Mouse (Mus musculus): ENCODE results near the gene Ccdc8. TPM values are rescaled to one million over a fixed set of nuclear protein-coding genes. Genes with fewer than 3 reads are reported as not detected.

The Ccdc8 gene
- total and polyA plus RNA-seq, 2 experiments, result 0.35 to 0.46 TPM

GRCm38 (mm10) chr7:17017036-17017435 is 24.5 kb downstream of the Ccdc8 start:
- peaks cover 11% of the 10 kb centered on the region for H3K4me1 ChIP-seq (ENCODE audit: control insufficient read depth, insufficient read depth, low read length)
- H3K36me3 ChIP-seq (ENCODE audit: control insufficient read depth, insufficient read depth, low read length), result peaks cover 8% of the 10 kb centered on the region; the same call in 1 of the 2 replicates
- 0 out of 2 replicates have a peak overlapping the region, but pooled peaks have one; percentile 29 for H3K27ac ChIP-seq (replicated peaks; ENCODE audit: insufficient read depth, low read depth, low read length)
- H3K79me2 ChIP-seq (ENCODE audit: control insufficient read depth, insufficient read depth, low read length), result peaks cover 25% of the 10 kb centered on the region
- DNase-seq (ENCODE audit: extremely low read depth, low read depth, low spot score), result peak; percentile 97
- H3K9ac ChIP-seq (ENCODE audit: low read depth, low read length), result no peak overlapping the region
- H3K4me3 ChIP-seq (ENCODE audit: insufficient read depth, low read depth, low read length), result no peak overlapping the region
- TF ChIP-seq POLR2A (IDR thresholded peaks at IDR 0.05; ENCODE audit: extremely low read depth, insufficient read depth, low read length) (no peak), CTCF (IDR thresholded peaks at IDR 0.05; ENCODE audit: low read depth, low read length) (no peak)
- 27% methylated on average over 1 of the region's 1 CpGs for WGBS
- H3K27me3 ChIP-seq (ENCODE audit: control insufficient read depth, insufficient read depth, low read length), result no peaks in the 10 kb centered on the region

- Histone ChIP-seq H3K9ac (ENCODE audit: low read depth, low read length) (no peak overlapping the region), H3K79me2 (ENCODE audit: control insufficient read depth, insufficient read depth, low read length) (peaks cover 34% of the 10 kb centered on the region), H3K4me3 (ENCODE audit: insufficient read depth, low read depth, low read length) (no peak overlapping the region), H3K27me3 (ENCODE audit: control insufficient read depth, insufficient read depth, low read length) (no peaks in the 10 kb centered on the region), H3K4me1 (ENCODE audit: control insufficient read depth, insufficient read depth, low read length) (peaks cover 11% of the 10 kb centered on the region), H3K36me3 (ENCODE audit: control insufficient read depth, insufficient read depth, low read length) (peaks cover 8% of the 10 kb centered on the region; the same call in 1 of the 2 replicates), H3K27ac (replicated peaks; ENCODE audit: insufficient read depth, low read depth, low read length) (peak overlapping the region; percentile 7)
- DNase-seq (ENCODE audit: extremely low read depth, low read depth, low spot score), result no peak
- TF ChIP-seq POLR2A (IDR thresholded peaks at IDR 0.05; ENCODE audit: extremely low read depth, insufficient read depth, low read length), result no peak
- no peak for TF ChIP-seq CTCF (IDR thresholded peaks at IDR 0.05; ENCODE audit: low read depth, low read length)
- 41% methylated on average over 2 of the region's 2 CpGs for WGBS
Measured at GRCm38 (mm10) chr7:17017921-17018320, 25.4 kb downstream of the Ccdc8 start.

- 80% methylated on average over 7 of the region's 7 CpGs for WGBS
- peaks cover 23% of the 10 kb centered on the region for H3K4me1 ChIP-seq (ENCODE audit: control insufficient read depth, insufficient read depth, low read length)
- peaks cover 45% of the 10 kb centered on the region for H3K79me2 ChIP-seq (ENCODE audit: control insufficient read depth, insufficient read depth, low read length)
- TF ChIP-seq POLR2A (IDR thresholded peaks at IDR 0.05; ENCODE audit: extremely low read depth, insufficient read depth, low read length), result no peak
- no peak for TF ChIP-seq CTCF (IDR thresholded peaks at IDR 0.05; ENCODE audit: low read depth, low read length)
- no peak overlapping the region for H3K27ac ChIP-seq (replicated peaks; ENCODE audit: insufficient read depth, low read depth, low read length)
- H3K4me3 ChIP-seq (ENCODE audit: insufficient read depth, low read depth, low read length), result no peak overlapping the region
- no peaks in the 10 kb centered on the region for H3K27me3 ChIP-seq (ENCODE audit: control insufficient read depth, insufficient read depth, low read length)
- no peak overlapping the region for H3K9ac ChIP-seq (ENCODE audit: low read depth, low read length)
- no peak for DNase-seq (ENCODE audit: extremely low read depth, low read depth, low spot score)
- peaks cover 8% of the 10 kb centered on the region; the same call in 1 of the 2 replicates for H3K36me3 ChIP-seq (ENCODE audit: control insufficient read depth, insufficient read depth, low read length)
Measured at GRCm38 (mm10) chr7:17019426-17020166, 27.1 kb downstream of the Ccdc8 start.

GRCm38 (mm10) chr7:17022176-17022575 is 29.7 kb downstream of the Ccdc8 start:
- WGBS, result 97% methylated on average over 15 of the region's 15 CpGs
- no peaks in the 10 kb centered on the region for H3K27me3 ChIP-seq (ENCODE audit: control insufficient read depth, insufficient read depth, low read length)
- peaks cover 53% of the 10 kb centered on the region for H3K79me2 ChIP-seq (ENCODE audit: control insufficient read depth, insufficient read depth, low read length)
- no peak overlapping the region for H3K27ac ChIP-seq (replicated peaks; ENCODE audit: insufficient read depth, low read depth, low read length)
- TF ChIP-seq POLR2A (IDR thresholded peaks at IDR 0.05; ENCODE audit: extremely low read depth, insufficient read depth, low read length), result no peak
- no peak for TF ChIP-seq CTCF (IDR thresholded peaks at IDR 0.05; ENCODE audit: low read depth, low read length)
- 0 out of 2 replicates have a peak, but pooled peaks cover 1% of the 10 kb centered on the region for H3K36me3 ChIP-seq (ENCODE audit: control insufficient read depth, insufficient read depth, low read length)
- H3K4me3 ChIP-seq (ENCODE audit: insufficient read depth, low read depth, low read length), result no peak overlapping the region
- no peak for DNase-seq (ENCODE audit: extremely low read depth, low read depth, low spot score)
- peaks cover 37% of the 10 kb centered on the region for H3K4me1 ChIP-seq (ENCODE audit: control insufficient read depth, insufficient read depth, low read length)
- no peak overlapping the region for H3K9ac ChIP-seq (ENCODE audit: low read depth, low read length)

GRCm38 (mm10) chr7:17023701-17024100 is 31.2 kb downstream of the Ccdc8 start:
- peak; percentile 42 for DNase-seq (ENCODE audit: extremely low read depth, low read depth, low spot score)
- no peak overlapping the region for H3K9ac ChIP-seq (ENCODE audit: low read depth, low read length)

GRCm38 (mm10) chr7:17024141-17024540 is 31.6 kb downstream of the Ccdc8 start:
- Histone ChIP-seq H3K79me2 (ENCODE audit: control insufficient read depth, insufficient read depth, low read length) (peaks cover 56% of the 10 kb centered on the region), H3K4me3 (ENCODE audit: insufficient read depth, low read depth, low read length) (no peak overlapping the region), H3K36me3 (ENCODE audit: control insufficient read depth, insufficient read depth, low read length) (0 out of 2 replicates have a peak, but pooled peaks cover 1% of the 10 kb centered on the region), H3K9ac (ENCODE audit: low read depth, low read length) (peak overlapping the region; percentile 37), H3K27me3 (ENCODE audit: control insufficient read depth, insufficient read depth, low read length) (no peaks in the 10 kb centered on the region), H3K4me1 (ENCODE audit: control insufficient read depth, insufficient read depth, low read length) (peaks cover 29% of the 10 kb centered on the region), H3K27ac (replicated peaks; ENCODE audit: insufficient read depth, low read depth, low read length) (peak overlapping the region; percentile 53)
- 66% methylated on average over 6 of the region's 6 CpGs for WGBS
- DNase-seq (ENCODE audit: extremely low read depth, low read depth, low spot score), result peak; percentile 29
- TF ChIP-seq POLR2A (IDR thresholded peaks at IDR 0.05; ENCODE audit: extremely low read depth, insufficient read depth, low read length) (no peak), CTCF (IDR thresholded peaks at IDR 0.05; ENCODE audit: low read depth, low read length) (no peak)

More at GRCm38 (mm10) chr7:17023701-17024100, 31.2 kb downstream of the Ccdc8 start:
- 17% methylated on average over 4 of the region's 4 CpGs for WGBS
- Histone ChIP-seq H3K36me3 (ENCODE audit: control insufficient read depth, insufficient read depth, low read length) (0 out of 2 replicates have a peak, but pooled peaks cover 1% of the 10 kb centered on the region), H3K27me3 (ENCODE audit: control insufficient read depth, insufficient read depth, low read length) (no peaks in the 10 kb centered on the region), H3K4me3 (ENCODE audit: insufficient read depth, low read depth, low read length) (no peak overlapping the region), H3K4me1 (ENCODE audit: control insufficient read depth, insufficient read depth, low read length) (peaks cover 29% of the 10 kb centered on the region), H3K79me2 (ENCODE audit: control insufficient read depth, insufficient read depth, low read length) (peaks cover 56% of the 10 kb centered on the region), H3K27ac (replicated peaks; ENCODE audit: insufficient read depth, low read depth, low read length) (peak overlapping the region; percentile 53; the same call in 1 of the 2 replicates)
- TF ChIP-seq POLR2A (IDR thresholded peaks at IDR 0.05; ENCODE audit: extremely low read depth, insufficient read depth, low read length) (no peak), CTCF (IDR thresholded peaks at IDR 0.05; ENCODE audit: low read depth, low read length) (no peak)
